Mouse (Mus musculus): ENCODE measurements around the gene Cstf1. TPM values are rescaled to one million over a fixed set of nuclear protein-coding genes. Genes with fewer than 3 reads are reported as not detected.

The Cstf1 gene
- total RNA-seq (2021), result 10 to 100 TPM; 18.2 to 19.6 TPM

DNA sequence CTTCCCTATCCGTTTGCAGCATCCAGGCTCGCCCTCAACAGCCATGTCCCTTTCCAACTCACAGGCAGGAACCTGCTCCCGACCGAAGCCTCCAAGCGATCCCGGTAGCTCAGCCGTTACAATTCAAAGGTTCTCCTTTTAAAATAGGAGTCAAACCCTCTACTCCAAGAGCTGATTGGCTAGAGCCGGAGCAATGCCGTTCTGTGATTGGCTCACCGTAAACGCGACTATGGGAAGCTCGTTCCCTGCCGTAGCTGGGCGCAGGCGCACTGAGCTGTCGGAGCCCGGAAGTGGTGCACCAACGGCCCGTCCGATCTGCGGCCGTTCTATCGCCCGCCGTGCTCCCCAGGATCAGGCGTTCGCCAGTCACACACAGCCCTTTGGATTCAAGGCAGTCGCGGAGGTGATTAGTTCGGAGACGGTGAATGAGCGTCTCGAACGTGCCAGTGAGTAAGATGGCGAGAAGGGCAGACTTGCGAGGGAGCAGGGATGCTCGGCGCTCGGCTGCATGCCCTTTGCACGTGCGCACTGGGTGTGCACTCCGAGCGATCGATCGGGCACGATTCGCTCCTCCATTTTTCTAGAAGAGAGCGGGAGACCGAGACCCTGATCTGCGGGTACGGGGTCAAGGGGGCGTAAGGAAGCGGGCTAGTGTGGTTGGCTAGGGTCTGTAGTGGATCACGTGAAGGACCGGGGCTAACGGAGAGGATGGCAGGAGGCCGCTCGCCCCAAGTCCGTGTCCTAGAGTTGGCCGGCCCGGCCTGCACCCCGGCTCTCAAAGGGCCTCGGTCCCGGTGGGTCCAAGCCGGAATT is at the start of gene Cstf1, which contains the start of gene Aurka:
Gene Cstf1 (plus strand): TSS at position 271 of the 813 bp plus-strand sequence.
Gene Aurka (minus strand): TSS at position 125 of the 813 bp plus-strand sequence.
- peak; percentile 93 to 97 for DNase-seq
- intact Hi-C loops (cut with DNase I), result loop anchor here (1.0 to 2.0 kb wide), 2 partner anchors 22 to 49 kb away; no protein-coding TSS in a partner anchor

- intact Hi-C loops (cut with DNase I), result loop anchor here (1.0 kb wide), 1 partner anchor 49 kb away; the partner anchor contains the start of genes Aurka and Cstf1
- DNase-seq, result peak; percentile 34 to 57
Observed at GRCm38 (mm10) chr2:172320878-172321277, 49.6 kb upstream of the Cstf1 start.

- intact Hi-C loops (cut with DNase I), result loop anchor here (2.0 kb wide), 1 partner anchor 107 kb away; no protein-coding TSS in a partner anchor
- DNase-seq, result no peak
Observed at GRCm38 (mm10) chr2:172328248-172328647, 42.2 kb upstream of the Cstf1 start.

DNA sequence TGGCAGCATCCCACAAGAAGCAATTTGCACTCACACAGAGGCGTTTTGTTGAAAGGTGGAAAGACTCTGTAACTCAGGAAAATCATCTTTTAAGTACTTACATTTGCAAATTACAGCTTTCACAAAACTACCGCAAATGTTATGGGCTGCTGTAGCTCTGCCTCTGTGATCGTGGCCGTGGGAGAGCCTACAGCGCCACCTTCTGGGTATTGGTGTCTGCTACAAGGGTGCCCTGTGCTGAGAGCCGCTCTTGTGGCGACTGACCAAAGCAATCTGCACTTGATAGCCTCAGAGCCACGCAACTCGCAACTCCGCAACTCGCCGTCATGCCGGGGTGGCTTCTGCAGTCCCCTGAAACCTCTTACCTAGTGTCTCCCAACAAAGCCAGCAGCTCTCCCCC is 41.3 kb upstream of the Cstf1 start:
- intact Hi-C loops (cut with DNase I), result loop anchor here (2.0 kb wide), 1 partner anchor 108 kb away; no protein-coding TSS in a partner anchor
- peak in 1 of 2 experiments; percentile 35 for DNase-seq

- intact Hi-C loops (cut with DNase I), result no loop called here
Observed at GRCm38 (mm10) chr2:172338206-172338942, 32.1 kb upstream of the Cstf1 start.

DNA sequence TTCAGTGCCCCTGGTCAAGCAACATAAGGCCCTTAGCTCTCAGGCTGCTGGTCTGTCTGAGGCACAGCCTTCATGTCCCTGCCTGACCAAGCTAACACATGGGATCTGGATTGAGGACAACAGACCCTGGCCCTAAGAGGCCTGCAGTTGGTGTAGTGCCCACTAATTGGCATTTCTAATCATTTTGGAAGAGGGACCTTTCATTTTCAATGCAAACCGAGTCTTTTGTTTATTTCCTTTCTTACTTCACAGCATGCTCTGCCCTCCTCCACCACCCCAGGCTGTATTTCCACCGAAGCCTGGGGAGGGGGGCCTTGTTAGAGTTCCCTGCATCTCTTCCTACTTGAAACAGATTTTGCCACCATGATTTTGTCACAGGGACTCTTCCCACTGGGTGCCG is 29.5 kb upstream of the Cstf1 start:
- intact Hi-C loops (cut with DNase I), result loop anchor here (10.0 kb wide), 1 partner anchor 1324 kb away; no protein-coding TSS in a partner anchor
- DNase-seq, result no peak

More at GRCm38 (mm10) chr2:172338206-172338942, 32.1 kb upstream of the Cstf1 start:
- no peak for DNase-seq

- no peak for DNase-seq
- intact Hi-C loops (cut with DNase I), result loop anchor here (10.0 kb wide), 1 partner anchor 1323 kb away; no protein-coding TSS in a partner anchor
Observed at GRCm38 (mm10) chr2:172341606-172342005, 28.9 kb upstream of the Cstf1 start.

DNA sequence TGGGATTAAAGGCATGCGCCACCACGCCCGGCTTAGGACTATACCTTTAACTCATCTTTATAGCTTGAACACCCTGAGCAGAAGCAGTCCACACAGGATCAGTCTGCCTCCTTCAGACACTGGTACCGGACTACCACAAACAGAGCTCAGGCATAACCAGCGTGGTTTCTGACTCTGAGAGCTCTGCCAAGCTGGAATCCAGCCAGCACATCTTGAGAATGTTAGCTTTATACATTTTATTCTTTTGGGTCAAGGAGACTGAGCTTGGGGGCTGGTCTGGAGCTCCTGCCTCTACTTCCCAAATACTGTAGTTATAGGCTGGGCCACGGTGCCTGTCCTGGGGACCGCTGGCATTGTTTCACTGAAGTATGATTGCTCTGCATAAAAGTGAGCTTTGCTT is 26.7 kb upstream of the Cstf1 start:
- intact Hi-C loops (cut with DNase I), result loop anchor here (10.0 kb wide), 1 partner anchor 1321 kb away; no protein-coding TSS in a partner anchor
- no peak for DNase-seq

GRCm38 (mm10) chr2:172344669-172345068 is 25.8 kb upstream of the Cstf1 start:
- intact Hi-C loops (cut with DNase I), result loop anchor here (10.0 kb wide), 1 partner anchor 1320 kb away; no protein-coding TSS in a partner anchor
- no peak for DNase-seq

DNA sequence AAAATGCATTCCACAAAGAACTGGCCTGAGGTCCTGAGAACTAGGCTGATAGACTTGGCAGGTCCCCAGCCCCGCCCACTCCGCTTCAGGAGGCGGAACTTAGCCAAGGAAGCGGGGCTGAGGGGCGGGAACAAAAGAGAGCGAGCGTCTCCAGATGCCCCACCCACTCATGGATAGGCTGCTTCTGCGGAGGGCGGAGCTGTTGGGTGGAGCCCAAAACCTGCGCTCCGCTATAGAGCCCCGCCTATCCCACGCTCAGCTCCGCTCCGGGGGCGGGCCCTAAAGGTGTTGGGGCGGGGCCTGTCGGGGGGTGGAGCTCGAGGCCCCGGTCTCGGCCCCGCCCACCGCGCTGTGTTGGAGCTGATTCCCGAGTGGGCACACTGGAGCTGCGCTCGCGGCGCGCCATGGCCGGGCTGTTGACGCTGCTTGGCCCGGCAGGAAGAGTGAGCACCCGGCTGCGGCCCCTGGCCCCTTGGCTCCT is 25.2 kb upstream of the Cstf1 start, which contains the start of gene Fam210b:
Gene Fam210b (plus strand): TSS at position 308 of the 481 bp plus-strand sequence.
- intact Hi-C loops (cut with DNase I), result loop anchor here (10.0 kb wide), 1 partner anchor 1320 kb away; no protein-coding TSS in a partner anchor
- DNase-seq, result peak; percentile 95 to 98

- intact Hi-C loops (cut with DNase I), result loop anchor here (10.0 kb wide), 1 partner anchor 1319 kb away; no protein-coding TSS in a partner anchor
- peak; percentile 19 to 34 for DNase-seq
Observed at GRCm38 (mm10) chr2:172346034-172346929, 24.2 kb upstream of the Cstf1 start.

GRCm38 (mm10) chr2:172346933-172347611 is 23.4 kb upstream of the Cstf1 start:
- DNase-seq, result no peak
- intact Hi-C loops (cut with DNase I), result loop anchor here (10.0 kb wide), 1 partner anchor 1318 kb away; no protein-coding TSS in a partner anchor

DNA sequence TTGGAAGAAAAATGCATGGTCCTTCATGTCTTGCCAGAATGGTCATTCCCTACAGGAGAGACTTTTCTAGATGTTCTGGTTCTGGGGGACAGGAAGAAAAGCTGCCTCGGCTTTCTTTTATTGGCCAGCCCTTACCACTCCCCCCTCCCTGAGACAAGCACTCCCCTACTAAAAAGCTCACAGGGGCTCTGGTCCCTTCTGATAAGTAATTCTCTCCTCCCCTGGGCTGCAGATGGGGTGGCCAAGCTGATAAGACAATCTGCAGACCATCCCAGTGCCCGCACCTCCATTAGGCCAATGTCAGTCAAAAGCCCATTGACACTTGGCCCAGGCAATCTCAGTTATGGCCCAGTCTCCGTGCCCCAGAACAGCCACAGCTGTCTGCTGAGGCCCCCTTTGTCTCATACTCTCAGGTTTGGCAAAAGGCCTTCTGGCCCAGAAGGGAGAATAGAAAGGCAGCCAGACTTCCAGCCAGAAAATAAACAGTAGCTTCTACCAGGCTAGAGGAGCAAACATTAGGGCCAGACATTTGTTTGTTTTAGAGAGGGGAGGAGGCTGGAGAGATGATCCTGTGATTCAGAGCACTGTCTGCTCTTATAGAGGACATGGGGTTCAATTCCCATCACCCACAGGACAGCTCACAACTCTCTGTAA is 22.1 kb upstream of the Cstf1 start:
- DNase-seq, result peak; percentile 11 to 12

DNA sequence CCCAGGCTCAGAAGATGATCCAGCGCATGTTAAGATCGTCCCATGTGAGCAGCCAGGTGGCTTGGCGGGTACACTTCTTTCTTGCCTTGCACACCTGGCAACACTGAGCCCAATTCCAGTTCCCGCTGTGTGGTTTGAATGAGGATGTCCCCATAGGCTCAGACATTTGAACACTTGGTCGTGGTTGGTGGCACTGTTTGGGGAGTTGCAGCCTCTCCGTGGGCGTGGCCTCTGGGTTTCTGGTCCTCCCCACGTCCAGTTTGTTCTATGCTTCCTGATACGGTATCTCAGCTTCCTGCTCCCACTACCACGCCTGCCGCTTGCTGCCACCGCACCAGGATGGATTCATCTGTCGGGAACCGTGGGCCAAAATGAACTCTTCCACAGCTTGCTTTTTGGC is 20.7 kb upstream of the Cstf1 start:
- no peak for DNase-seq
- intact Hi-C loops (cut with DNase I), result loop anchor here (2.0 to 10.0 kb wide), 2 partner anchors 21 to 1315 kb away; partner anchors contain the start of genes Aurka and Cstf1

More for the DNA sequence above, 22.1 kb upstream of the Cstf1 start:
- intact Hi-C loops (cut with DNase I), result loop anchor here (2.0 to 10.0 kb wide), 2 partner anchors 22 to 1316 kb away; partner anchors contain the start of genes Aurka and Cstf1

DNA sequence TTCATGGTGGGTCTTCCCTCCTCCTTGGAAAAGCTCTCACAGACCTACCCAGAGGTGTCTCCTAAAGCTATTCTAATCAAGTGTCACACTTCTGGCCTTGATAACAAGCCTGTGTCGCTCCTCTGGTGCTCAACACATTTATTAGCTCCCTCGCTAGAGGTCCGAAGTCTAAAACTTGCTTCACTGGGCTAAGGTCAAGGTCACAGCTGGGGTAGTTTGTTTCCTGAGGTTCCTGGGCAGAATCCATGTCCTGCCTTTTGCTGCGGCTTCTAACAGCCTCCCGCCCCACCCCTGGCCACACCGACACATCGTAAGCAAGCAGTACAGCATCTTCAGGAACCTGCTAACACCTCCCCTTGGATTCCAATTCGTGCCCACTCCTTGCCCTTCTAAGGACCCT is 19.7 kb upstream of the Cstf1 start:
- intact Hi-C loops (cut with DNase I), result no loop called here
- no peak for DNase-seq

- intact Hi-C loops (cut with DNase I), result no loop called here
- no peak for DNase-seq
Observed at GRCm38 (mm10) chr2:172353218-172353617, 17.3 kb upstream of the Cstf1 start.

DNA sequence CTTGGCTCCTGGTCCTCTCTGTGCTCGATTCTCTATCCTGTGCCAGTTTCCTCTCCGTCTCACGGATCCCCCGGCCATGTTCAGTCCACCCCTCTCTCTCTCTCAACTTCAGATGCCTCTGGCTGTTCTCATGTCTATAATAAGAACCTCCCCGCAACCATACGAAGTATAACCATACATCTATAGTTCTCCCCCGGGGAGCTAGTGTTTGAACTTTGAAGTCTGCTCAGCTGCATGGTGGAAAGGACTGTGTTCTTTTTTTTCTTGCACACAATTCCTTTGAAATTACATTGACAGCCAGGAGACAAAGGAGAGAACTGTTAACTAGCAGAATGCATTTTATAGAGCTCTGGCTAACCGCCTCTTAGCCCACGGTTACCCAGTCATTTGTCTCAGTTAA is 15.7 kb upstream of the Cstf1 start:
- intact Hi-C loops (cut with DNase I), result no loop called here

GRCm38 (mm10) chr2:172355833-172356232 is 14.6 kb upstream of the Cstf1 start:
- no peak for DNase-seq
- intact Hi-C loops (cut with DNase I), result no loop called here

More for the DNA sequence above, 15.7 kb upstream of the Cstf1 start:
- no peak for DNase-seq
